Mouse (Mus musculus): ENCODE measurements around the gene Fn1. TPM values are rescaled to one million over a fixed set of nuclear protein-coding genes. Genes with fewer than 3 reads are reported as not detected.

Fn1 gene
- total RNA-seq, 2 experiments from 2014 or later, result 658 to 717 TPM

GRCm38 (mm10) chr1:71651315-71651714, 1.7 kb downstream of the Fn1 start:
- no peak for DNase-seq (ENCODE audit: low spot score in 2 of 2)

GRCm38 (mm10) chr1:71650741-71651140, 2.3 kb downstream of the Fn1 start:
- DNase-seq (ENCODE audit: low spot score in 2 of 2), result no peak

GRCm38 (mm10) chr1:71648166-71648565, 4.8 kb downstream of the Fn1 start:
- no peak for DNase-seq (ENCODE audit: low spot score in 2 of 2)

- DNase-seq (ENCODE audit: low spot score in 2 of 2), result no peak
Measured at GRCm38 (mm10) chr1:71646774-71647173, 6.2 kb downstream of the Fn1 start.

GRCm38 (mm10) chr1:71645999-71646398, 7.0 kb downstream of the Fn1 start:
- no peak for DNase-seq (ENCODE audit: low spot score in 2 of 2)

- DNase-seq (ENCODE audit: low spot score in 2 of 2), result no peak
Measured at GRCm38 (mm10) chr1:71645466-71645865, 7.5 kb downstream of the Fn1 start.

- no peak for DNase-seq (ENCODE audit: low spot score in 2 of 2)
Measured at GRCm38 (mm10) chr1:71642794-71643193, 10.2 kb downstream of the Fn1 start.

GRCm38 (mm10) chr1:71641206-71641605, 11.8 kb downstream of the Fn1 start:
- DNase-seq (ENCODE audit: low spot score in 2 of 2), result no peak

- no peak for DNase-seq (ENCODE audit: low spot score in 2 of 2)
Measured at GRCm38 (mm10) chr1:71640157-71640556, 12.8 kb downstream of the Fn1 start.

GRCm38 (mm10) chr1:71636665-71637064, 16.3 kb downstream of the Fn1 start:
- DNase-seq (ENCODE audit: low spot score in 2 of 2), result no peak

GRCm38 (mm10) chr1:71636116-71636515, 16.9 kb downstream of the Fn1 start:
- no peak for DNase-seq (ENCODE audit: low spot score in 2 of 2)

GRCm38 (mm10) chr1:71635101-71636014, 17.6 kb downstream of the Fn1 start:
- DNase-seq (ENCODE audit: low spot score in 2 of 2), result no peak

GRCm38 (mm10) chr1:71634471-71634981, 18.5 kb downstream of the Fn1 start:
- no peak for DNase-seq (ENCODE audit: low spot score in 2 of 2)

- DNase-seq (ENCODE audit: low spot score in 2 of 2), result no peak
Measured at GRCm38 (mm10) chr1:71632387-71632786, 20.6 kb downstream of the Fn1 start.

- no peak for DNase-seq (ENCODE audit: low spot score in 2 of 2)
Measured at GRCm38 (mm10) chr1:71631811-71632210, 21.2 kb downstream of the Fn1 start.

- DNase-seq (ENCODE audit: low spot score in 2 of 2), result no peak
Measured at GRCm38 (mm10) chr1:71630243-71630642, 22.8 kb downstream of the Fn1 start.

- DNase-seq (ENCODE audit: low spot score in 2 of 2), result no peak
Measured at GRCm38 (mm10) chr1:71623625-71624024, 29.4 kb downstream of the Fn1 start.

- no peak for DNase-seq (ENCODE audit: low spot score in 2 of 2)
Measured at GRCm38 (mm10) chr1:71621526-71621925, 31.5 kb downstream of the Fn1 start.

- no peak for DNase-seq (ENCODE audit: low spot score in 2 of 2)
Measured at GRCm38 (mm10) chr1:71614545-71615246, 38.3 kb downstream of the Fn1 start.

- DNase-seq (ENCODE audit: low spot score in 2 of 2), result no peak
Measured at GRCm38 (mm10) chr1:71612256-71612655, 40.7 kb downstream of the Fn1 start.

- DNase-seq (ENCODE audit: low spot score in 2 of 2), result no peak
Measured at GRCm38 (mm10) chr1:71609916-71610315, 43.1 kb downstream of the Fn1 start.

All from gastrocnemius, postnatal 4 days (tissue).